Mouse (Mus musculus): ENCODE measurements around the gene Mlkl. TPM values are rescaled to one million over a fixed set of nuclear protein-coding genes. Genes with fewer than 3 reads are reported as not detected.
"Not testable (repeated sequence)": the region's sequence is repeated elsewhere in the genome, so short reads cannot be mapped to it uniquely, and the experiment has no call there.

Mlkl gene
- polyA plus RNA-seq, 1 experiment from 2014 or later: 0.84 TPM

- H3K4me2 ChIP-seq: no peak overlapping the region
- no peaks in the 10 kb centered on the region for H3K27me3 ChIP-seq
- no peaks in the 10 kb centered on the region for H3K4me1 ChIP-seq (replicated peaks)
- H3K9me3 ChIP-seq: no peaks in the 10 kb centered on the region
- H3K4me3 ChIP-seq (replicated peaks): no peak overlapping the region
- no peak overlapping the region for H3K9ac ChIP-seq (replicated peaks)
- 95% methylated on average over 7 of the region's 7 CpGs for WGBS
- peaks cover 92% of the 10 kb centered on the region for H3K36me3 ChIP-seq
- ATAC-seq (ENCODE audit: insufficient number of reproducible peaks, insufficient read depth, low FRiP score, low TSS enrichment, low read depth): no peak
- no peak overlapping the region for H3K27ac ChIP-seq
These were observed 46.2 kb downstream of the Mlkl start for GRCm38 (mm10) chr8:111291733-111292132.

GRCm38 (mm10) chr8:111290586-111290985 is 47.4 kb downstream of the Mlkl start:
- Histone ChIP-seq H3K4me1 (replicated peaks) (no peaks in the 10 kb centered on the region), H3K27me3 (no peaks in the 10 kb centered on the region), H3K4me3 (replicated peaks) (no peak overlapping the region), H3K36me3 (peaks cover 94% of the 10 kb centered on the region), H3K27ac (no peak overlapping the region), H3K9ac (replicated peaks) (no peak overlapping the region), H3K9me3 (no peaks in the 10 kb centered on the region), H3K4me2 (no peak overlapping the region)
- no peak for ATAC-seq (ENCODE audit: insufficient number of reproducible peaks, insufficient read depth, low FRiP score, low TSS enrichment, low read depth)
- 95% methylated on average over 7 of the region's 7 CpGs for WGBS

GRCm38 (mm10) chr8:111285603-111286002 is 52.4 kb downstream of the Mlkl start:
- Histone ChIP-seq H3K4me2 (no peak overlapping the region), H3K27ac (no peak overlapping the region), H3K4me3 (replicated peaks) (no peak overlapping the region), H3K9ac (replicated peaks) (no peak overlapping the region), H3K27me3 (no peaks in the 10 kb centered on the region), H3K9me3 (no peaks in the 10 kb centered on the region), H3K4me1 (replicated peaks) (no peaks in the 10 kb centered on the region), H3K36me3 (peaks cover 91% of the 10 kb centered on the region)
- no peak for ATAC-seq (ENCODE audit: insufficient number of reproducible peaks, insufficient read depth, low FRiP score, low TSS enrichment, low read depth)
- 83% methylated on average over 4 of the region's 4 CpGs for WGBS

DNA sequence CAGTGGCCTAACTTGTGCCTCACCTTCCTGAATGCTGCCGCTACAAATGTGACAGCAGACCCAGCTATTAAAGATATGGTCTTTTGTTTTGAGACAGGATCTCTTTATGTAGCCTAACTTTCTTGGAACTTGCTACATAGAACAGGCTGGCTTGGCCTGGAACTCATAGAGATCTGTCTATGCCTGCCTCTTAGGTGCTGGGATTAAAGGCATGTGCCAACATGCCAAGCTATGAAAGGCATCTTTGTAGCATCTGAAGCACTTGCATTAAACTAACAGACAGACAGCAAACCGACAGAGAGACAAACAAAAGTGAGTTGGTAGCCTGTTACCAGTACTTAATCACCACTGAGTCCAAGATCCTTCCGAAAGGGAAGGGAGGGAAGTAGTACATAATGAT is 55.9 kb downstream of the Mlkl start:
- Histone ChIP-seq H3K36me3 (peaks cover 92% of the 10 kb centered on the region), H3K27ac (no peak overlapping the region), H3K4me1 (replicated peaks) (no peaks in the 10 kb centered on the region), H3K9ac (replicated peaks) (no peak overlapping the region), H3K4me3 (replicated peaks) (no peak overlapping the region), H3K9me3 (no peaks in the 10 kb centered on the region), H3K4me2 (no peak overlapping the region), H3K27me3 (no peaks in the 10 kb centered on the region)
- ATAC-seq (ENCODE audit: insufficient number of reproducible peaks, insufficient read depth, low FRiP score, low TSS enrichment, low read depth): no peak
- WGBS: 88% methylated on average over 3 of the region's 3 CpGs

- WGBS: 60% methylated on average over 2 of the region's 2 CpGs
These were observed 69.7 kb downstream of the Mlkl start for GRCm38 (mm10) chr8:111268277-111268676.

GRCm38 (mm10) chr8:111266161-111266560 is 71.8 kb downstream of the Mlkl start:
- H3K9me3 ChIP-seq; ATAC-seq (ENCODE audit: insufficient number of reproducible peaks, insufficient read depth, low FRiP score, low TSS enrichment, low read depth): not testable (repeated sequence)
- 73% methylated on average over 7 of the region's 7 CpGs for WGBS

More at GRCm38 (mm10) chr8:111268277-111268676, 69.7 kb downstream of the Mlkl start:
- Histone ChIP-seq H3K9me3 (no peaks in the 10 kb centered on the region), H3K27me3 (no peaks in the 10 kb centered on the region), H3K27ac (no peak overlapping the region), H3K36me3 (peaks cover 24% of the 10 kb centered on the region), H3K4me1 (replicated peaks) (no peaks in the 10 kb centered on the region), H3K4me3 (replicated peaks) (no peak overlapping the region), H3K4me2 (no peak overlapping the region), H3K9ac (replicated peaks) (no peak overlapping the region)
- no peak for ATAC-seq (ENCODE audit: insufficient number of reproducible peaks, insufficient read depth, low FRiP score, low TSS enrichment, low read depth)

DNA sequence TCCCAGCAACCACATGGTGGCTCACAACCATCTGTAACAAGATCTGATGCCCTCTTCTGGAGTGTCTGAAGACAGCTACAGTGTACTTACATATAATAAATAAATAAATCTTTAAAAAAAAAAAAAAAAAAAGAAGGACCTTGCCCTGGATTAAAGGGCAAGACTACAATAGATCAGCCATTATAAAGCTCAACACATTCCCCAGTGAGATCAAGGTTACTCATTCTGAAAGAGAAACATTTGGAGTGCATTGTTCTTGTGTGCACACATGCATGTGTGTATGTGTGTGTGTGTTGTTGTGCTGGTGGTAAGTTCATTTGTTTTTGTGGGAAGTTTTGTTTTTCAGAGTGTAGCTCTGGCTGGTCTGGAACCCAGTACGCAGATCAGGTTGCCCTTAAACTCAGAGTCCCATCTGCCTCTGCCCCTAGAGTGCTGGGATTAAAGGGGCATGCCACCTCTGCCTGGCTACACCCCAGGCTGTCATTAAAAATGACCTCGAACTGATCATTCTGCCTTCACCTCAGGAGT is 73.2 kb downstream of the Mlkl start:
- Histone ChIP-seq H3K4me3 (replicated peaks) (no peak overlapping the region), H3K27me3 (no peaks in the 10 kb centered on the region), H3K4me1 (replicated peaks) (no peaks in the 10 kb centered on the region), H3K27ac (no peak overlapping the region), H3K36me3 (0 out of 2 replicates have a peak, but pooled peaks cover 5% of the 10 kb centered on the region), H3K9ac (replicated peaks) (no peak overlapping the region), H3K9me3 (no peaks in the 10 kb centered on the region), H3K4me2 (no peak overlapping the region)
- no peak for ATAC-seq (ENCODE audit: insufficient number of reproducible peaks, insufficient read depth, low FRiP score, low TSS enrichment, low read depth)
- 77% methylated on average over 2 of the region's 2 CpGs for WGBS

More at GRCm38 (mm10) chr8:111266161-111266560, 71.8 kb downstream of the Mlkl start:
- not testable (repeated sequence) for H3K4me3 ChIP-seq (replicated peaks); H3K27ac ChIP-seq; H3K4me1 ChIP-seq (replicated peaks); H3K4me2 ChIP-seq; H3K9ac ChIP-seq (replicated peaks); H3K27me3 ChIP-seq
- H3K36me3 ChIP-seq: peaks cover 15% of the 10 kb centered on the region; the same call in 1 of the 2 replicates

GRCm38 (mm10) chr8:111261981-111262381 is 76.0 kb downstream of the Mlkl start:
- Histone ChIP-seq H3K36me3 (no peaks in the 10 kb centered on the region), H3K27ac (no peak overlapping the region), H3K9me3 (no peaks in the 10 kb centered on the region), H3K4me2 (no peak overlapping the region), H3K9ac (replicated peaks) (no peak overlapping the region), H3K4me1 (replicated peaks) (peaks cover 6% of the 10 kb centered on the region), H3K27me3 (no peaks in the 10 kb centered on the region), H3K4me3 (replicated peaks) (no peak overlapping the region)
- WGBS: 83% methylated on average over 4 of the region's 4 CpGs
- ATAC-seq (ENCODE audit: insufficient number of reproducible peaks, insufficient read depth, low FRiP score, low TSS enrichment, low read depth): no peak

Other genes with a start within 250 kb of the Mlkl start
- gene Clec18a, start 245.8 kb downstream of the Mlkl start, polyA plus RNA-seq (2016; fragmentation: Nextera tagmentation; extraction: Ambion mirVana): 0.24 TPM in 1 of 2 replicates, not detected in the other
- 14.5 and 14.7 TPM in 2 replicates for gene Pdpr, start 243.5 kb downstream of the Mlkl start, polyA plus RNA-seq (2016; fragmentation: Nextera tagmentation; extraction: Ambion mirVana)
- 87.5 and 99.2 TPM in 2 replicates for gene Glg1, start 79.0 kb downstream of the Mlkl start, polyA plus RNA-seq (2016; fragmentation: Nextera tagmentation; extraction: Ambion mirVana)
- 80.2 and 80.3 TPM in 2 replicates for gene Rfwd3, start 38.0 kb downstream of the Mlkl start, polyA plus RNA-seq (2016; fragmentation: Nextera tagmentation; extraction: Ambion mirVana)
- gene Fa2h, start 55.6 kb upstream of the Mlkl start, polyA plus RNA-seq (2016; fragmentation: Nextera tagmentation; extraction: Ambion mirVana): not detected in 2 replicates
- 7.9 and 8.0 TPM in 2 replicates for gene Wdr59, start 183.9 kb upstream of the Mlkl start, polyA plus RNA-seq (2016; fragmentation: Nextera tagmentation; extraction: Ambion mirVana)
- 69.4 and 76.7 TPM in 2 replicates for gene Znrf1, start 197.9 kb upstream of the Mlkl start, polyA plus RNA-seq (2016; fragmentation: Nextera tagmentation; extraction: Ambion mirVana)